Mouse (Mus musculus): ENCODE measurements at regions not wholly inside any gene's neighbourhood (a gene's known extent, or its start where the extent isn't known, plus 50 kb on each side); places are given as distances from the start of the nearest gene placed in this dataset.

- TF ChIP-seq CTCF (IDR thresholded peaks at IDR 0.05; ENCODE audit: control insufficient read depth, insufficient read depth, insufficient read length) (no peak), MAX (IDR thresholded peaks at IDR 0.05) (no peak), CEBPB (IDR thresholded peaks at IDR 0.05; ENCODE audit: low read depth) (no peak), USF1 (IDR thresholded peaks at IDR 0.05; ENCODE audit: low read depth) (no peak), FOSL1 (IDR thresholded peaks at IDR 0.05; ENCODE audit: insufficient read depth, low read length, poor library complexity, severe bottlenecking) (no peak)
These were observed 78.6 kb upstream of the Nap1l1 start for GRCm38 (mm10) chr10:111394421-111394820.
